Mouse (Mus musculus) forebrain, embryonic 11.5 days (tissue): ENCODE data around the gene Ppp5c. TPM values are rescaled to one million over a fixed set of nuclear protein-coding genes. Genes with fewer than 3 reads are reported as not detected.

Experiments used
- ATAC-seq: fragments of 200-750 bp; cut with Nextera tagmentation; replicated peaks from 2 replicates; pipeline ENCODE4 v1.8.0; 2017; ENCODE audit warnings: moderate TSS enrichment; ENCODE audit not compliant: low FRiP score
- DNase-seq: peaks from one replicate; pipeline ENCODE4 v3.0.0-alpha.2; 2017; ENCODE audit warnings: low spot score
- H3K27ac ChIP-seq: fragments of 300-500 bp; sonication (generic); 2 replicates; pipeline ENCODE4 v1.5.1; 2014; ENCODE audit warnings: low read depth, low read length
- H3K27me3 ChIP-seq: fragments of 300-500 bp; sonication (generic); 2 replicates; pipeline ENCODE4 v1.6.1; 2014; ENCODE audit warnings: mild to moderate bottlenecking, low read length, mixed read lengths; ENCODE audit not compliant: control insufficient read depth, insufficient read depth
- H3K36me3 ChIP-seq: fragments of 300-500 bp; sonication (generic); 2 replicates; pipeline ENCODE4 v1.6.1; 2014; ENCODE audit warnings: mild to moderate bottlenecking, low read length, moderate library complexity, mixed read lengths; ENCODE audit not compliant: control insufficient read depth, insufficient read depth
- H3K4me1 ChIP-seq: fragments of 300-500 bp; sonication (generic); replicated peaks from 2 replicates; pipeline ENCODE4 v1.6.1; 2014; ENCODE audit warnings: low read length, mixed read lengths; ENCODE audit not compliant: control insufficient read depth, insufficient read depth
- H3K4me2 ChIP-seq: fragments of 300-500 bp; sonication (generic); 2 replicates; pipeline ENCODE4 v1.6.1; 2014; ENCODE audit warnings: low read depth, mild to moderate bottlenecking, low read length, moderate library complexity, mixed read lengths; ENCODE audit not compliant: severe bottlenecking
- H3K4me3 ChIP-seq: fragments of 300-500 bp; sonication (generic); 2 replicates; pipeline ENCODE4 v1.5.1; 2014; ENCODE audit warnings: low read depth, low read length
- H3K9ac ChIP-seq: fragments of 300-500 bp; sonication (generic); 2 replicates; pipeline ENCODE4 v1.6.1; 2014; ENCODE audit warnings: low read length
- H3K9me3 ChIP-seq: fragments of 300-500 bp; sonication (generic); 2 replicates; pipeline ENCODE4 v1.6.1; 2016; ENCODE audit warnings: low read length, mixed read lengths; ENCODE audit not compliant: control insufficient read depth
- WGBS: fragments of 180-500 bp; shearing (Covaris S2); extraction: QIAGEN DNeasy Blood & Tissue Kit; methylation state at CpG from one replicate; pipeline ENCODE4 v1.1.7; 2014; 5-methylcytosine and 5-hydroxymethylcytosine counted together
- polyA plus RNA-seq: library from polyadenylated mRNA; unstranded; fragments of >200 nt; fragmentation: Nextera tagmentation; extraction: Ambion mirVana; gene quantifications from 2 replicates; pipeline ENCODE4 v1.2.1, GENCODE M21; 2014

Ppp5c gene
- polyA plus RNA-seq, 1 experiment from 2014 or later = 123 TPM

GRCm38 (mm10) chr7:16988405-16988804, 39.3 kb downstream of the Ppp5c start:
- H3K27me3 ChIP-seq = no peaks in the 10 kb centered on the region
- H3K4me3 ChIP-seq = no peak overlapping the region
- no peaks in the 10 kb centered on the region for H3K9me3 ChIP-seq
- ATAC-seq = no peak
- DNase-seq = no peak
- H3K4me2 ChIP-seq = no peak overlapping the region
- no peaks in the 10 kb centered on the region for H3K36me3 ChIP-seq
- no peak overlapping the region for H3K9ac ChIP-seq
- WGBS = 57% methylated on average over 3 of the region's 3 CpGs
- peak overlapping the region; percentile 5; the same call in 1 of the 2 replicates for H3K27ac ChIP-seq
- H3K4me1 ChIP-seq = peaks cover 18% of the 10 kb centered on the region

- Histone ChIP-seq H3K4me1 (peaks cover 25% of the 10 kb centered on the region), H3K4me2 (no peak overlapping the region), H3K27ac (peak overlapping the region; percentile 70), H3K36me3 (no peaks in the 10 kb centered on the region), H3K4me3 (no peak overlapping the region), H3K27me3 (no peaks in the 10 kb centered on the region), H3K9ac (no peak overlapping the region), H3K9me3 (no peaks in the 10 kb centered on the region)
- DNase-seq (no peak), ATAC-seq (no peak)
- 68% methylated on average over 7 of the region's 7 CpGs for WGBS
Observed at GRCm38 (mm10) chr7:16987541-16988149, 40.1 kb downstream of the Ppp5c start.

- Histone ChIP-seq H3K4me2 (peak within 1 kb of the TSS; percentile 75), H3K9me3 (no peaks in the 10 kb centered on the region), H3K4me3 (peak within 1 kb of the TSS; percentile 36), H3K4me1 (peaks cover 17% of the 10 kb centered on the region; the same call in 1 of the 2 replicates), H3K27ac (peak within 1 kb of the TSS; percentile 57; the same call in 1 of the 2 replicates), H3K27me3 (no peaks in the 10 kb centered on the region), H3K9ac (peak within 1 kb of the TSS; percentile 53), H3K36me3 (no peaks in the 10 kb centered on the region)
- DNase-seq (peak; percentile 92), ATAC-seq (peak; percentile 86)
- WGBS = 17% methylated on average over 26 of the region's 26 CpGs
Observed at GRCm38 (mm10) chr7:16982859-16983568, 44.7 kb downstream of the Ppp5c start, which contains the start of gene Gm42372. Gm42372 (plus strand) TSS chr7:16983086.

- H3K9me3 ChIP-seq = no peaks in the 10 kb centered on the region
- H3K36me3 ChIP-seq = no peaks in the 10 kb centered on the region
- H3K9ac ChIP-seq = peak overlapping the region; percentile 45
- DNase-seq (peak; percentile 68), ATAC-seq (peak; percentile 40)
- 10% methylated on average over 12 of the region's 12 CpGs for WGBS
- peaks cover 14% of the 10 kb centered on the region; the same call in 1 of the 2 replicates for H3K4me1 ChIP-seq
- H3K4me2 ChIP-seq = peak overlapping the region; percentile 22; the same call in 1 of the 2 replicates
- H3K4me3 ChIP-seq = no peak overlapping the region
- 0 out of 2 replicates have a peak overlapping the region, but pooled peaks have one; percentile 50 for H3K27ac ChIP-seq
- no peaks in the 10 kb centered on the region for H3K27me3 ChIP-seq
Observed at GRCm38 (mm10) chr7:16980348-16980747, 47.4 kb downstream of the Ppp5c start.

- ATAC-seq (no peak), DNase-seq (no peak)
- no peak overlapping the region for H3K4me2 ChIP-seq
- H3K27ac ChIP-seq = no peak overlapping the region
- no peaks in the 10 kb centered on the region for H3K9me3 ChIP-seq
- H3K9ac ChIP-seq = no peak overlapping the region
- no peaks in the 10 kb centered on the region for H3K27me3 ChIP-seq
- H3K4me1 ChIP-seq = peaks cover 11% of the 10 kb centered on the region; the same call in 1 of the 2 replicates
- H3K36me3 ChIP-seq = no peaks in the 10 kb centered on the region
- 93% methylated on average over 3 of the region's 3 CpGs for WGBS
- no peak overlapping the region for H3K4me3 ChIP-seq
Observed at GRCm38 (mm10) chr7:16978593-16978992, 49.1 kb downstream of the Ppp5c start.

GRCm38 (mm10) chr7:16978173-16978572, 49.6 kb downstream of the Ppp5c start:
- H3K4me3 ChIP-seq = no peak overlapping the region

GRCm38 (mm10) chr7:16976298-16976697, 51.4 kb downstream of the Ppp5c start:
- ATAC-seq (no peak), DNase-seq (no peak)
- H3K9ac ChIP-seq = no peak overlapping the region
- H3K4me2 ChIP-seq = no peak overlapping the region
- H3K4me1 ChIP-seq = peaks cover 2% of the 10 kb centered on the region; the same call in 1 of the 2 replicates
- H3K27me3 ChIP-seq = no peaks in the 10 kb centered on the region
- H3K4me3 ChIP-seq = no peak overlapping the region
- H3K36me3 ChIP-seq = no peaks in the 10 kb centered on the region
- no peaks in the 10 kb centered on the region for H3K9me3 ChIP-seq
- 62% methylated on average over 8 of the region's 8 CpGs for WGBS
- no peak overlapping the region for H3K27ac ChIP-seq

More at GRCm38 (mm10) chr7:16978173-16978572, 49.6 kb downstream of the Ppp5c start:
- no peak overlapping the region for H3K27ac ChIP-seq
- H3K9ac ChIP-seq = no peak overlapping the region
- H3K36me3 ChIP-seq = no peaks in the 10 kb centered on the region
- 74% methylated on average over 6 of the region's 6 CpGs for WGBS
- no peak overlapping the region for H3K4me2 ChIP-seq
- no peak for ATAC-seq
- no peaks in the 10 kb centered on the region for H3K9me3 ChIP-seq
- peaks cover 7% of the 10 kb centered on the region; the same call in 1 of the 2 replicates for H3K4me1 ChIP-seq
- DNase-seq = no peak
- no peaks in the 10 kb centered on the region for H3K27me3 ChIP-seq

- Histone ChIP-seq H3K36me3 (no peaks in the 10 kb centered on the region), H3K9ac (no peak overlapping the region), H3K27me3 (no peaks in the 10 kb centered on the region), H3K27ac (no peak overlapping the region), H3K4me3 (no peak overlapping the region), H3K4me2 (no peak overlapping the region), H3K9me3 (no peaks in the 10 kb centered on the region), H3K4me1 (no peaks in the 10 kb centered on the region)
- 84% methylated on average over 6 of the region's 6 CpGs for WGBS
- DNase-seq (no peak), ATAC-seq (no peak)
Observed at GRCm38 (mm10) chr7:16974018-16974417, 53.7 kb downstream of the Ppp5c start.
